Mouse (Mus musculus): ENCODE results near the gene Ube2u. TPM values are rescaled to one million over a fixed set of nuclear protein-coding genes. Genes with fewer than 3 reads are reported as not detected.

The Ube2u gene
- polyA plus RNA-seq, 1 experiment from 2014 or later, result 0.08 TPM

GRCm38 (mm10) chr4:100596630-100597029 lies 118.0 kb downstream of the Ube2u start:
- Histone ChIP-seq H3K36me3 (ENCODE audit: control insufficient read depth, insufficient read depth) (no peaks in the 10 kb centered on the region), H3K4me3 (ENCODE audit: low read depth, low read length) (no peak overlapping the region), H3K4me2 (replicated peaks; ENCODE audit: low read depth) (no peak overlapping the region), H3K27me3 (replicated peaks; ENCODE audit: control insufficient read depth, insufficient read depth, low read length) (no peaks in the 10 kb centered on the region), H3K27ac (ENCODE audit: low read depth, low read length) (no peak overlapping the region), H3K4me1 (replicated peaks; ENCODE audit: control insufficient read depth, insufficient read depth, low read length) (no peaks in the 10 kb centered on the region), H3K9ac (ENCODE audit: low read depth, low read length) (no peak overlapping the region), H3K9me3 (ENCODE audit: control insufficient read depth) (no peaks in the 10 kb centered on the region)
- 89% methylated on average over 5 of the region's 5 CpGs for WGBS
- no peak for TF ChIP-seq CTCF (IDR thresholded peaks at IDR 0.05; ENCODE audit: low read depth)
- no peak for ATAC-seq

GRCm38 (mm10) chr4:100597049-100597448 lies 118.4 kb downstream of the Ube2u start:
- ATAC-seq, result no peak
- H3K9ac ChIP-seq (ENCODE audit: low read depth, low read length), result no peak overlapping the region
- TF ChIP-seq CTCF (IDR thresholded peaks at IDR 0.05; ENCODE audit: low read depth), result no peak
- H3K4me3 ChIP-seq (ENCODE audit: low read depth, low read length), result no peak overlapping the region
- no peaks in the 10 kb centered on the region for H3K36me3 ChIP-seq (ENCODE audit: control insufficient read depth, insufficient read depth)
- no peak overlapping the region for H3K4me2 ChIP-seq (replicated peaks; ENCODE audit: low read depth)
- WGBS, result 86% methylated on average over 4 of the region's 4 CpGs
- H3K27me3 ChIP-seq (replicated peaks; ENCODE audit: control insufficient read depth, insufficient read depth, low read length), result no peaks in the 10 kb centered on the region
- H3K27ac ChIP-seq (ENCODE audit: low read depth, low read length), result no peak overlapping the region
- H3K9me3 ChIP-seq (ENCODE audit: control insufficient read depth), result no peaks in the 10 kb centered on the region
- no peaks in the 10 kb centered on the region for H3K4me1 ChIP-seq (replicated peaks; ENCODE audit: control insufficient read depth, insufficient read depth, low read length)

Measured in intestine, postnatal 0 days (tissue).